Mouse (Mus musculus): ENCODE data around the gene Adad1.

GRCm38 (mm10) chr3:37146810-37147209, 83.5 kb downstream of the Adad1 start:
- TF ChIP-seq EP300 (IDR thresholded peaks at IDR 0.05; ENCODE audit: low read length) (no peak), CTCF (conservative IDR thresholded peaks at IDR 0.05 in 1 of 2, IDR thresholded peaks at IDR 0.05 in 1 of 2; ENCODE audit: low read depth in 2 of 2, low read length in 2 of 2) (no peak), E2F4 (IDR thresholded peaks at IDR 0.05; ENCODE audit: insufficient replicate concordance, low read depth, low read length) (no peak), NELFE (IDR thresholded peaks at IDR 0.05; ENCODE audit: low read depth, low read length) (no peak), CHD2 (IDR thresholded peaks at IDR 0.05; ENCODE audit: low read length) (no peak), POLR2AphosphoS2 (IDR thresholded peaks at IDR 0.05; ENCODE audit: low read depth, low read length) (no peak), MAFK (IDR thresholded peaks at IDR 0.05; ENCODE audit: insufficient replicate concordance, low read length) (no peak)
